Mouse (Mus musculus) adrenal gland, postnatal 10 days (tissue): ENCODE data around the gene Me3. TPM values are rescaled to one million over a fixed set of nuclear protein-coding genes. Genes with fewer than 3 reads are reported as not detected.
A peak's percentile ranks its signal among the peaks of the same experiment; 100 is the strongest.

ENCODE experiments used
- DNase-seq: peaks from one replicate; pipeline ENCODE4 v3.0.0; 2021; ENCODE audit warnings: mixed read lengths
- total RNA-seq, 2 experiments: library from RNA; stranded (reverse); gene quantifications; 2 replicates each; pipeline ENCODE4 v1.2.3; 2021

Me3 gene
- total RNA-seq, 2 experiments from 2014 or later: 22.6 to 32.4 TPM

DNA sequence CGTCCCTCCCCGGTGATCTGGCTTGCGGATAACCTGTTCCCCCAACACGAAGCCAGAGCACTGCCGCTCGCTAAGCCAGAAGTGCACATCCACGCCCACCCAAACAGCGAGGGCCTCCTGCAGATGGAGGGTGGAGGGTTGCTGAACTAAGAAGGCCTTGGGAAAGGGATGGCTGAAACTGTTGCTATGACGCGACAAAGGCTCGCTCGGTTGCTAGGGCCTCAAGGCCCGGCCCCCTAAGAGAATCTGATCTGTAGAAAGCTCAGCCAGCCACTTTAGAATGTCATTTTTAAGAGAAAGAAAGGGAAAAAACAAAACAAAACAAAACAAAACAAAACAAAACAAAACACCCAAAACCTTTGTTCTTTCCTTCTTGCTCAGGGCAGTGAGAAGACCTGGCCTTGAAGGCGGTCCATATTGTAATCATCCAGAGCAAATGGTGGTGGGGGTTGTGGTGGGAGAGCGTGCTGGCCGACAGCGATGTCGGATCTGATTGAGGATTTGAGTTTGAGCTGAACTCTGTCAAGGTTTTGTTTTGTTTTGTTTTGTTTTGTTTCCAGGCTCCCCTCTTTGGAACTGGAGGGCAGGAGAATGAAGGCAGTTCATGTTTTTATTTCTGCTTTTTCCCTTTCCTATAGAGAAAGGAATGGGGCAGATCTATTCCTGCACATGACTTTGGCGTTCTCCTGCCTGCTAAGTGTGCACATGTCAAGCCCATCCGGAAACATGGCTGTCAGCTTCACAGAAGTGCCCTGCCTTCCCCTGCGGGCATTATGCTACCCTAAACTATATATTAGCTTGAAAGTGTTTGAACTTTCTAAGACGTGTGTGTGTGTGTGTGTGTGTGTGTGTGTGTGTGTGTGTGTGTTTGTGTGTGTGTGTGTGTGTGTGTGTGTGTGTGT lies 271.5 kb downstream of the Me3 start, which contains the start of gene Ccdc81:
Gene Ccdc81, minus strand, starts transcription at position 188 of the 902 bp plus-strand sequence.
- peak; percentile 20 for DNase-seq

Other genes starting within 250 kb of the Me3 start
- gene Tmem135, start 228.2 kb upstream of the Me3 start, total RNA-seq: 10 to 100 TPM; 90.8 to 97.3 TPM
- gene Fzd4, start 228.0 kb upstream of the Me3 start, total RNA-seq: 10 to 100 TPM; 73.5 to 79.2 TPM
- 10 to 100 TPM; 23.2 to 24.5 TPM for gene Prss23, start 105.2 kb upstream of the Me3 start, total RNA-seq